ENCODE assay signal across 11 mouse cellular contexts in genomic region chr16:78540376-78541246, GRCm38 (mm10). TPM values are rescaled to one million over a fixed set of nuclear protein-coding genes. Genes with fewer than 3 reads are reported as not detected.
A peak's percentile ranks its signal among the peaks of the same experiment; 100 is the strongest.
DNase-seq lines count a peak whose midpoint lies in the region; ATAC-seq lines count a peak whose summit lies in the region.
"Had no signal": no experiment of that assay in that cellular context is flagged by ENCODE, and none has a peak within 500 bp of the region (broad histone marks: within the 10 kb centered on the region; RNA-seq: fewer than 3 reads in every experiment).

No protein-coding gene starts in this region.

- peak; percentile 50; the same call in 1 of the 2 replicates for ATAC-seq in heart, embryonic 16.5 days (replicated peaks; ENCODE audit: extremely low read depth, insufficient read depth, low FRiP score)
- peak; percentile 78 for ATAC-seq in megakaryocyte, adult 5-6 weeks (ENCODE audit: poor library complexity, severe bottlenecking)

- no peak for DNase-seq in heart, postnatal 4 days
- peak; percentile 55 for DNase-seq in 416B (ENCODE audit: low read depth)
- DNase-seq in adrenal gland, adult 8-10 months = peak; percentile 18
- DNase-seq in c-Kit-positive CD71-positive TER-119-positive erythroid progenitor cells, embryonic 14.5 days (ENCODE audit: low spot score) = no peak
- DNase-seq in forebrain, embryonic 10.5 days (ENCODE audit: extremely low spot score, low spot score) = no peak
- DNase-seq in neural tube, embryonic 10.5 days (ENCODE audit: extremely low spot score, low spot score) = no peak

- H3K9ac ChIP-seq in heart, embryonic 16.5 days (ENCODE audit: low read length) = no peak overlapping the region
- H3K9ac ChIP-seq: liver, embryonic 14.5 days; neural tube, embryonic 12.5 days had no signal

- no peaks in the 10 kb centered on the region for H3K27me3 ChIP-seq in heart, embryonic 16.5 days (ENCODE audit: control insufficient read depth, insufficient read depth, low read length)
- H3K27me3 ChIP-seq in forebrain, embryonic 10.5 days (ENCODE audit: poor library complexity, severe bottlenecking) = no peaks in the 10 kb centered on the region
- H3K27me3 ChIP-seq: neural tube, embryonic 12.5 days had no signal

- H3K4me2 ChIP-seq in heart, embryonic 16.5 days (ENCODE audit: low read depth, low read length) = 0 out of 2 replicates have a peak overlapping the region, but pooled peaks have one; percentile 13
- H3K4me2 ChIP-seq: neural tube, embryonic 12.5 days had no signal

- H3K27ac ChIP-seq in heart, embryonic 16.5 days (ENCODE audit: low read length) = no peak overlapping the region
- H3K27ac ChIP-seq in forebrain, embryonic 10.5 days = no peak overlapping the region
- H3K27ac ChIP-seq: liver, embryonic 14.5 days; neural tube, embryonic 12.5 days had no signal

- H3K9me3 ChIP-seq in heart, embryonic 16.5 days (replicated peaks; ENCODE audit: control insufficient read depth, low read length) = no peaks in the 10 kb centered on the region
- H3K9me3 ChIP-seq in forebrain, embryonic 10.5 days = no peaks in the 10 kb centered on the region
- H3K9me3 ChIP-seq: neural tube, embryonic 12.5 days had no signal

- no peaks in the 10 kb centered on the region for H3K4me1 ChIP-seq in heart, embryonic 16.5 days (ENCODE audit: control insufficient read depth, insufficient read depth, low read length)
- no peaks in the 10 kb centered on the region for H3K4me1 ChIP-seq in forebrain, embryonic 10.5 days
- H3K4me1 ChIP-seq: neural tube, embryonic 12.5 days had no signal

- WGBS in heart, embryonic 16.5 days = 81% methylated on average over 16 of the region's 16 CpGs
- 92% methylated on average over 16 of the region's 16 CpGs for WGBS in forebrain, embryonic 10.5 days

- no peak overlapping the region for H3K4me3 ChIP-seq in heart, embryonic 16.5 days (ENCODE audit: low read length)
- no peak overlapping the region for H3K4me3 ChIP-seq in forebrain, embryonic 10.5 days
- H3K4me3 ChIP-seq: neural tube, embryonic 12.5 days had no signal

- peaks cover 5% of the 10 kb centered on the region; the same call in 1 of the 2 replicates for H3K36me3 ChIP-seq in heart, embryonic 16.5 days (ENCODE audit: control insufficient read depth, insufficient read depth)
- peaks cover 41% of the 10 kb centered on the region for H3K36me3 ChIP-seq in forebrain, embryonic 10.5 days (replicated peaks)
- H3K36me3 ChIP-seq: G1E had no signal

RNA-seq across cellular contexts. Expression of gene D16Ertd472e, which starts 35.9 kb away (rescaled TPM):
- 7.6 and 9.6 TPM in 2 replicates for polyA plus RNA-seq in heart, embryonic 16.5 days (2015; fragmentation: Nextera tagmentation; extraction: Ambion mirVana)
- 1 to 10 TPM; 7.8 to 8.0 TPM for total RNA-seq in heart, postnatal 4 days (2021)
- 10 to 100 TPM; 22.2 to 58.2 (median 30.5) TPM for total RNA-seq in adrenal gland, adult 8-10 months (2022)
- 10.9 and 15.6 TPM in 2 replicates for total RNA-seq in megakaryocyte, adult 5-6 weeks (2015)
- 16.5 and 17.8 TPM in 2 replicates for total RNA-seq in megakaryocyte, adult 5-6 weeks (2017)
- polyA plus RNA-seq in forebrain, embryonic 10.5 days (2016; fragmentation: Nextera tagmentation; extraction: Ambion mirVana) = 19.7 and 21.1 TPM in 2 replicates
- total RNA-seq: G1E had no signal
- polyA plus RNA-seq: G1E had no signal

Comparison
In these comparisons a context has a peak if more than half of its experiments do, and no peak if none do; other contexts are left out.
1. DNase-seq: peak in 416B (single experiment) and adrenal gland, adult 8-10 months (single experiment); none in heart, postnatal 4 days (single experiment), c-Kit-positive CD71-positive TER-119-positive erythroid progenitor cells, embryonic 14.5 days (single experiment), forebrain, embryonic 10.5 days (single experiment) and neural tube, embryonic 10.5 days (single experiment).